ENCODE assay signal across 11 mouse cellular contexts in genomic region chr19:9900696-9901095, GRCm38 (mm10). TPM values are rescaled to one million over a fixed set of nuclear protein-coding genes. Genes with fewer than 3 reads are reported as not detected.
"Had no signal": no experiment of that assay in that cellular context is flagged by ENCODE, and none has a peak within 500 bp of the region (broad histone marks: within the 10 kb centered on the region; RNA-seq: fewer than 3 reads in every experiment).

No protein-coding gene starts in this region.

RNA-seq across cellular contexts. Expression of gene Scgb2a2, which starts 53.3 kb away (rescaled TPM):
- polyA plus RNA-seq: intestine, embryonic 16.5 days; kidney, adult 2 months; kidney, embryonic 16.5 days; limb, embryonic 11.5 days; limb, embryonic 15.5 days; lung, adult 2 months; lung, postnatal 0 days; midbrain, embryonic 13.5 days; midbrain, postnatal 0 days; neural tube, embryonic 11.5 days; thymus, postnatal 0 days had no signal
